Mouse (Mus musculus) embryo, embryonic 10 days (tissue): ENCODE results near the gene Ubr4.

ENCODE experiments used
- DNase-seq: peaks from one replicate; pipeline ENCODE4 v3.0.0-alpha.2; 2015; ENCODE audit warnings: low spot score

Gene Ubr4

DNA sequence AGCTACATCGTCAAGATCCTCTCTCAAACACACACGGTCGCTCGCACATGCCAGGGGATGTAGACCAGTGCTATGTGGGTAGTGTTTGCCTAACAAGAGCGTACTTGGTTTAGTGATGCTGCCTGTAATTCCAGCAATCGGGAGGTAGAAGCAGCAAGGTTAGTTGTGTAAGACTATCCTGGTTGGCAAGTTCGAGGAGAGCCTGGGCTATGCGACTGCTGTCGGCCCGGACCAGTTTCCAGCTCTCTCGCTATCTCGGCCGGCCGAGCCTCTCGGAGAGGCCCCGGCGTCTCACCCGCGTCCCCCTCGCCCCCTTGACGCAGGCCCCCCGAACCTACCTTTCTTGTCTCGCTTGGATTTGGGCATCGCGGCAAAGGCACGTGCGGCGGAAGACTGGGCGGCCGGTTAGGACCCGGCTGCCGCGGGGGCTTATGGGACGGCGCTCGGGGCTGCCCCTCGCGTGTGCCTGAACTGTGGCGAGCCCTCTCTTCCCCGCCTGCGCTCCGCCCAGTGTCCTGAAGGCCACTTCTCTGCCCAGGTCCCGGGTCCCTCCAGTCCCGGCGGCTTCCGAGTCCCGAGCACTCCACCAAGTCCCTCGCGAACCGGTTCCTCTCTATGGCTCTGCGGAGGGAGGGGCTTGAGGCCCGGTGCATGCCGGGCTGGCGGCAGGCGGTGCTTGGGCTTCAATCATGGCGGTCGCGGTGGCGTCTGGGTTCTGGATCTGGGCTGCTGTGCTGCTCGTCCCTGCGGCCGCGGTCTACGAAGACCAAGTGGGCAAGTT is at the start of gene Ubr4, which contains the start of the genes Mrto4 and Emc1:
Ubr4 (plus strand) TSS at position 679 of the 781 bp plus-strand sequence.
Mrto4 (minus strand) TSS at position 646 of the 781 bp plus-strand sequence.
Emc1 (plus strand) TSS at position 657 of the 781 bp plus-strand sequence.
- DNase-seq, result peak; percentile 90

DNA sequence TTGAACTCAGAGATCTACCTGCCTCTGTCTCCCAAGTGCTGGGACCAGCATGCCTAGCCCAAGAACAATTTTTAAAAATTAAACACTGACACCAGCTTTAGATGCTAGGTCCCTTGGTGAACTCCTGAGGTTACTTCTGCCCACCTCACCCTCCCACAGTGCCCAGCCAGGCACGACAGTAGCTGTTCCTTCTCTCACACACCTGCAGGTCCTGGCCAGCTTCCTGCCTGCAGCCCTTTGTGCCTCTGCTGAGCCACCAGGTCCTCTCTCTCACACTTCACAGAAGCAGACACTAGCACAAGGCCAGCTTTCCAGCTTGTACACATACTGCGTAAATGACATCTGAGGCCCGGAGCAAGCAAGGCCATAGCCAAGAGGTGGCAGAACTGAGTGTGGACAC is 46.9 kb upstream of the Ubr4 start:
- no peak for DNase-seq

DNA sequence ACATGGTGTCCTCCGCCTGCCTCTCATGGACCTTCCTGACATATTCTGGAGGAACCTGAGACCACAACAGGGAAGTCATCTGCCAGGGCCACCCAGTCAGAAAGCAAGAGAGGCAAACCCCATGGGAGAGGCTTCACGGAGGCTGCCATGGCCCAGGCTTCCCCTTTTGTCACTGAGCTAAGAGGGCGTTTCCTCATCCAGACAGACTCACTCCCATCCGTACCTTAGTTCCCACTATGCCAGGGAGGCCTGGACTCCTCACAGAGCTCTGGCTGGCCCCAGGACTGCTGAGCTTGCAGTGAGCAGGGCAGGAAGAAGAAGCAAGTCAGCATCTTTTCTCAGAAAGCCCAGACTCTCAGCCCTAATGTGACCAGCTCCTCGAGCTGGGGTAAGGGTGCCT is 44.5 kb upstream of the Ubr4 start:
- no peak for DNase-seq

DNA sequence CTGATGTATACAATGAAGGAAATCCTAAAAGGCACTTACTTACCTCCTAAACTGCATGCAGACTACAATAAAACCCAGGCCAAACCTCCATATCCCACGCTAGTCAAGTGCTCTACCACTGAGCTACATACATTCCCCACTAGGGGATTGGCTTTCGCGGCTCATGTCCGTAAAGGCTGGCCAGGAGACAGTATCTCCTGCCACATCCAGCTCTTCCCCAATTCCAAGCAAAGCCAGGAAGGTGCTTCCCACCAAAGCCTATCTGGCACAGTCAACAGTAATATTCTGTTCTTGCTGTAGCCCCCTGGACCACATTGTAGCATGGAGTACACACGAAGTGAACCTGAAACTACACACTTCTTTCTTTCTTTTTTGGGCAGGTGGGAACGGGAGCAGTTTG is 42.8 kb upstream of the Ubr4 start:
- no peak for DNase-seq

DNA sequence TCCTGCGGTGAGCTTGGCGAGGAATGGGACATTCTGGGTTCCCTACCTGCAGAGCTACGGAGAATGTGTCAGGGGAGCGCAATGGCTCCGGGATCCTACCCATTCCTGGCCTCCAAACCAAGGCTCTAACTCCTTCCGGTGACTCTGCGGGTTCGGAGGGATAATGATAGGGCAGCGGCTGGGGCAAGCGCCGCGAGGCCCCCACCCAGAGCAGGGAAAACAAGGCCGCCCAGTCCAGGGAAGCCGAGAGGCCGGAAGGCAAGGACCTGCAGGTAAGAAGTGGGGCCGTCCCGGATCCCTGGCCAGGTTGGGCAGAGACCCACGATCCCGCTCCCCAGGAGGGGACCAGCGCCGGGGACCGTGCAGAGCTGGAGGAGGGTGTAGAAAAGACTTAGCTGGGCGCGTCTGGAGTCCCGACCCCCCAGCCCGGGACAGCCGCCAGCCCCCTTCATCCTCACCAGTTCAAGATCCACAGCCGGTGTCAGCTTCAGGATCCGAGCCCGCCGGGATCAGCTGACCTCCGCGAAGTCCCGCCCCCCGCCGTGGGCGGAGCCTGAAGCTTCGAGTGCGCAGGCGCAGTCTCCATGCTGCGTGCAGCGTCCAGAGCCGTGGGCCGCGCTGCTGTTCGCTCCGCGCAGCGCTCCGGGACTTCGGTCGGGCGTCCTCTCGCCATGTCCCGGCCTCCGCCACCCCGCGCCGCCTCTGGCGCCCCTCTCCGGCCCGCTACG is 42.1 kb upstream of the Ubr4 start, which contains the start of the genes Pqlc2 and Akr7a5:
Pqlc2 (minus strand) TSS at position 538 of the 728 bp plus-strand sequence.
Akr7a5 (plus strand) TSS at position 574 of the 728 bp plus-strand sequence.
- DNase-seq, result peak; percentile 95

DNA sequence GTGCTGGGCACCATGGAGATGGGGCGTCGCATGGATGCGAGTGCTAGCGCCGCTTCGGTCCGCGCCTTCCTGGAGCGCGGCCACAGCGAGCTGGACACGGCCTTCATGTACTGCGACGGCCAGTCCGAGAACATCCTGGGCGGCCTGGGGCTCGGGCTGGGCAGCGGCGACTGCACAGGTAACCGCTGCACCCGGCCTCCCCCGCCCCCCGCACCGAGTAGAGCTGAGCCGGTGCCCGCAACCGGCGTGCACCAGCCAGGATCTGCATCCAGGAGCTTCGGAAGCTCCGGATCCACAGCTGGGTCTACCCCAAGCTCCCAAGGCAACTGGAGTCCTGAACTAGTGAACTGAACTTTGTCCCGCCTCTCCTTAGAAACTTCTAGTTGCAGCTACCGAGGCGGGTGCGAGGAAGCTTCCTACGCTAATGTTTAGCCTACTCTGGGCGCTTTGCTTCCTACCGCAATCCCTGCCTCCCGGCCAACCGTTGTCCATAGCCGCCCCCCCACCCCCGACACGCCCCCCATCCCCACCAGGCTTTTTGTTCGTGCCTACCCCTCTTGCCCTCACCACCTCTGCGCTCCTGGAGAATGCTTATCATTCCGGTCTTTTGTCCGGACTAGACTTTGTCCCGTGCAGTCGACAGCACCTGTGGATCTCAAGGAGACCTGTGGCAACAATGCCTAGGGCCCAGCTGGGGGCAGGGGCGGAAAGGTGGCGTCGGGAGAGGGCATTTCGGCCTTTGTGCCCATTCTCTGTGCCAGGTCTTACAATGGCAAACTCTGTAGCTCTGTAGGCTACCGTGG is 41.3 kb upstream of the Ubr4 start:
- DNase-seq, result peak; percentile 27

DNA sequence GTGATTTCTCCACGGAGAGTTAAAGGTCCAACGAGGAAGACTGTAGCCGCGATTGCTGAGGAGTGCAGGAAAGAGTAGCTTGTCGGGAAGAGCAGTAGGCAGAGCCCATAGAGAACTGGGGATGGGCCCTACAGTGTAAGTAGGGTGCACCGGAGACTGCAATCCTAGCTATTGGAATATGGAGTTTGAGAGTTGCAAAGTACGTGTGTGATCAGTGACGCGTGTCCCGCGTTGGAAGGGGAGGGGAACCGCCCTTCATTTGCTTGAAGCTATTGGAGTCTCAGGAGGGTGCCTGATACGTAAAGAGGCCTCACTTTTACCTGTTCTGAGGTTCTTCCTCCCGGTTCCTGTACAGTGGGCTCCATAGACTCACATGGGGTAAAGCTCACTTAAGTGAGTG is 40.7 kb upstream of the Ubr4 start:
- DNase-seq, result no peak

DNA sequence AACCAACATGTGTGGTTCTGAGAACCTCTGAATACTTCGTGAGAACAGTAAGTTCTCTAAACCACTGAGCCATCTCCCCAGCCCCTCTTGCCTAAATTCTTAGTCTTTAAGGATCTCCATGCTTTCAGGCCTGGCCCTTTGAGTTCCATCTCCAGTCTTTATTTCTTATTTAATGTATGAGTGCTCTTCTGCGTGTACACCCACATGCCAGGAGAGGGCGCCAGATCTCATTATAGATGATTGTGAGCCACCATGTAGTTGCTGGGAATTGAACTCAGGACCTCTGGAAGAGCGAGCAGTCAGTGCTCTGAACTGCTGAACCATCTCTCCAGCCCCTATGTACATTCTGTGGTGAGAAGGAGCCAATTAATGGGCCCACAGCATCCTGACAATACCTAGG is 39.8 kb upstream of the Ubr4 start:
- DNase-seq, result peak; percentile 71

DNA sequence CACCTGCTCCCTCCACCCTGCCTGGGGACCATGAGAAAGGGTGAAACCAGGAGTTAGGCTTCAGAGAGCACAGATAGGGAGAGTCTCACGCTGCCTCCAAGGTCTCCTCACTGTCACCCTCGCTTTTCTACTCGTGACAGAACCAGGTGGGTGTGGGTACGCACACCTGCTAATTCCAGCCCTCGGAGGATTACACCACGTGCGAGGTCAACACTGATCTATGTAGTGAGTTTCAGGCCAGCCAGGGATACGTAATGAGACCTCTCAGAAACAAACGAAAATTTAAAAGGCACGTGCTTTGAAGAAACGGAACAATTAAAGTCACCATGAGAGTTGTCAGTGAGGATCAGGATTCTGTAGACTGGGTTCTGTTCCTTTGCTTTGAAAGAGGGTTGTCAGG is 34.0 kb upstream of the Ubr4 start:
- DNase-seq, result no peak

DNA sequence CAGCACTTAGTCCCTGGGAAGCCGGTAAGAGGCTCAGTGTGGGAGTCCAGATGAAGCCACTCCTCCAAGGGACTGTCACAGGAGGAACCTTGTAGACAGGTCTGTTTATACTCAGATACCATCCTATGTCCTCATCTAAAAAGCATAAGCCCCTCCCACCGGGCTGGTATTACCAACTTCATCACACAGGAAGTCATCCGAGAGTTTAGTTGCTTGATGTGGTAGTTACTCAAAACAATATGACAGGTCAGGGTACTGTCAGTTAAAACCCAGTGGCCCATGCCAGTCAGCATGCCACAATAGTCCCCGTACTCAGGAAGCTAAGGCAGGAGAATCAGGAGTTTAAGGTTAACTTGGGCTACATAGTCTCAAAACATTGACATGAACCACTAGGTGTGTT is 32.7 kb upstream of the Ubr4 start:
- no peak for DNase-seq

DNA sequence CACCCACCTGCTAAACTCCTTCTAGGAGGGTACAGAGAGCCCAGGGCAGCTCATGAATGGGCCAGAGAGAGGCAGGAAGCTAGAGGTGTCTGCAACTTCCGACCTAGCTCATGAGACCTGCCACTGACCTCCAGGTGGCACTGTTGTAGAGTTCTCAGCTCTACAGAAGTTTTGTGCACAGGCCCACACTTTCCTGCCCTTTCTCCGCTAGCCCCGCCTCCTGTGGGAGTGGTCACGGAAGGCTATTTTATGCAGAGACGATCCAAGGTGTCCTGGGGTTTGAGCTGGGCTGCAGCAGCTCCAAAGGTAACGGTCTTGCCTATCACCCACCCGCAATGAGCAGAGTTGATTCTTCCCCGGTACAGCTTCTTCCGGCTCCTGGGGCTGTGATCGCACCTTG is 21.8 kb upstream of the Ubr4 start:
- peak; percentile 93 for DNase-seq

DNA sequence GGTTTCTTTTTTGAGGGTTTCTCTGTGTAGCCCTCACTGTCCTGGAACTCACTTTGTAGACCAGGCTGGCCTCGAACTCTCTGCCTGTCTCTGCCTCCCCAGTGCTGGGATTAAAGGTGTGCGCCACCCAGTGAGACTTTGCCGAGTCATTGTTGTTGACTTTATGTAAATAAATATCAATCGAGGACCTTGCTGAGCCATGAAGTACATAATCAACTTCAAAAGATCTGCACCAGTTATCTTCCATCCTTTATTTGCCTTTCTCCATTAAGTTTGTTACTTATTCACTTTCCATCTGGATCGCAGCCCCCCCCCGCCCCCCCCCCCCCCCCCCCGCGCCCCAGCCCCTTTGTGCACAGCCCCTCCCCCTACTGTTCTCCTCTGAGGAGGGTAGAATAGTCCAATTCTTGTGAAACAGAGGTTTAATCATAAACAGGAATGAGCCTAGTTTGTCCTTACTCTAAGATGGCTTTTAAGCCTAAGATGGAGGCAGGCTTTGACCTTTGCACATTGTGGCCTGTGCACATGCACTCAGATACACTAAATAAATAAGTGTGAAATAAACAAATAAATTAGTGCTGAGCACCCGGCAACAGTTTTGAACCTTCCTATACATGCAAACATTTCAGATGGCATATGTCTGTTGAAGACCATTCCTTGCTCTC is 17.6 kb upstream of the Ubr4 start:
- no peak for DNase-seq

DNA sequence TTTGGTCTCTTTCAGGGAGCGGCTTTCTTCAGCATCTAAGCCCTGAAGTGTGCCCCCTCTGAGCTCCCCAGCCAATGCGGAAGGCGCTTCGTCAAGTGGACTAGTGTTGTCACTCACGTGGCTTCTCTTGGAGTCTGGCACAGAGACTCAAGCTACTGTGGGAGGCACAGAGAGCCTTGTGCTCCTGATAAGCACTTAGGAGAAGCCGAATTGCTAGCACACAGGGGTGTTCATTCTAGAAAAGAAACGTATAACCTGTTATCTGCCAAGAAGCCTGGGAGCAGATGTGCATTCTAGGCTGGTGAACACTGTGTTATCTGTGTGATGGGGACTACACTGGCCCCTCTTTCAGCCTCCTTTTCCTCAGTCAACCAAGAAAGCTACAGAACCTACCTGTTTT is 16.9 kb upstream of the Ubr4 start:
- DNase-seq, result peak; percentile 12

DNA sequence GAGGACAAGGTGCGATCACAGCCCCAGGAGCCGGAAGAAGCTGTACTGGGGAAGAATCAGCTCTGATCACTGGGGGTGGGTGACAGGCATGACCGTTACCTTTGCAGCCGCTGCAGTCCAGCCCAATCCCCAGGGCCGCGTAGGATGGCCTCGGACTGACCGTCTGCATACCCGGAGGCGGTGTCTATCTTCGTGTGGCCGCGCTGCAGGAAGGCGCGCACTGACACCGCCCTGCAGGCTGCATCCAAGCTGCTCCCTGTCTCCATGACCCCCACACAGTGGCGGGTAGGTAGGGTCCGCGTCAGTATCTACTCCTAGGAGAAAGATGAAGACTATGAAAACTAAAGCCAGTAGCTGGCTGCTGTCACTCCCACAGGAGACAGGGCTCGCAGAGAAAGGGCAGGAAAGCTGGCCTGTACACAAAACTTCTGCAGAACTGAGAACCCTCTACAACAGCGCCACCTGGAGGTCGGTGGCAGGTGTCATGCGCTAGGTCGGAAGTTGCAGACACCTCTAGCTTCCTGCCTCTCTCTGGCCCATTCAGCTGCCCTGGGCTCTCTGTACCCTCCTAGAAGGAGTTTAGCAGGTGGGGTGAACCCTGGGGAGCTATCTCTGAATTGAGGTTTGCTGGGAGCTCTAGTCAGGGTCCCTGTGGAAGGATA is 15.5 kb upstream of the Ubr4 start:
- DNase-seq, result peak; percentile 90

DNA sequence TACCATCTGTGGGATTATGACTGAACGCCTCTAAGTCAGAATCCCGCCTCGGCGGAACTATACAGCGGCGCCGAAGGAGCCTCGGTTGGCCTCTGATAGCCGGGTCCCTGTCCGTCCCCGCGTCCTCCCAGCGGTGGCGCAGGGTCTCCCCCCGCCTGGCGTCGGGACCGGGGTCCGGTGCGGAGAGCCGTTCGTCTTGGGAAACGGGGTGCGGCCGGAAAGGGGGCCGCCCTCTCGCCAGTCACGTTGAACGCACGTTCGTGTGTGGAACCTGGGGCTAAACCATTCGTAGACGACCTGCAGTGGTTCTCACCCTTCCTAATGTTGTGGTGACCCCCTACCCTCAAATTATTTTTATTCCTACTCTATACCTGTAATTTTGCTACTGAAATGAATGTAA is 14.3 kb upstream of the Ubr4 start:
- DNase-seq, result no peak

DNA sequence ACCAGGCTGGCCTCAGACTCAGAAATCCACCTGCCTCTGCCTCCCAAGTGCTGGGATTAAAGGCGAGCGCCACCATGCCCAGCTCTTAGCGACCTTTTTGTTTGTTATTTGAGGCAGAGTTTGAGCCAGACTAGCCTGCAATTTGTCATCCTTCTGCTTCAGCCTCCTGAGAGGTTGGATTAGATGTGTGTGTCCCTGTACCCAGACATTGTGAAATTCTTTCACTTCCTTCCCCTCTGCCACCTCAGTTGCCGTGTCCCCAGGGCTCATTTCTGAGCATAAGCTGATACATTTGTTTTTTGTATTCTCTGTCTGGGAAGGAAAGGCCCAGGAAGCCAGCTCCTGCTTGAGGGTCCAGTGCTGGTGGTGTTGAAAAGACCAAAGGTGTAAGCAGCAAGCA is 11.6 kb upstream of the Ubr4 start:
- DNase-seq, result no peak

DNA sequence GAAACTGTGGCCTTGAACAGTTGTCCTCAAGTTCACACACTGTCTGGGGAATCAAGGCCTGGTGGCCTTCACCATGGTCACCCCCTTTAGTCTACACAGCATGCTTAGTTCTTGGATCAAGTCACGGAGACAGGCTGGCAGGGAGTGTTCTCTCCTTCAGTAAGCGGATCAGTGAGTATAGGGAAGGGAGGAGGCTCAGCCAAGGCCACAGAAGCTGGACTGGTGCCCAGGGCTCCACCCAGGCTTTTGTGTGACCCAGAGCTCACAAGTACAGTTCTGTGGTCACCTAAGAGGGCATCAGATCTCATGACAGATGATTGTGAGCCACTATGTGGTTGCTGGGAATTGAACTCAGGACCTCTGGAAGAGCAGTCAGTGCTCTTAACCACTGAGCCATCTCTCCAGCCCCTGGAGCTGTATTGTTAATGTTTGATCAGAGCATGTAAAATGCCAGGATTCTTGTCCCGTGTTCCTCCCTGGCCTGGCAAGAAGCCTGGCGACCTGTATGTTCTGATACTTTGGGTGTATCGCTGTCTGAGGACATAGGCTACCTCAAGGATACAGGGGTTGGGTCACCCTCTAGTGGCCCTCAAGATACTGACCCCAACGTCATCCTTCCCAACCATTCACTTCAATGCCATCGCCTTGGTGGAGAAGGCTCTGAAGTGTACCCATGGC is 10.7 kb upstream of the Ubr4 start:
- no peak for DNase-seq

DNA sequence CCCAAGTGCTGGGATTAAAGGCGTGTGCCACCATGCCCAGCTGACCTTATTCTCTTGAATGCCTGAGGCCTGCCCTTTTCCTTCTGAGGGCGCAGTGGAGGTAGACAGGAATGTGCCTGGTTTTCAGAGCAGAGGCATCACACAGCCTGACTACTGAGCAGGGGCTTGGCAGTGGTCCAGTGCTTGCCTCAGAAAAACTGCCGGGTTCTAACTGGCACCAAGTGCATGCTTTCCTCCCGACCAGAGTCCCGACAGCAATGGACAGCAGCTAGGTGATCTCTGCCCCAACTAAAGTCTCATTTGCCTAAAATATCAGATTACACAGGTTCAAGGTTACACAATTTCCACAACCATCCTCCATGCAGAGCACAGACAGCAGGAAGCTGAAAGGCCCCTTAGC is 8.7 kb upstream of the Ubr4 start:
- DNase-seq, result no peak

DNA sequence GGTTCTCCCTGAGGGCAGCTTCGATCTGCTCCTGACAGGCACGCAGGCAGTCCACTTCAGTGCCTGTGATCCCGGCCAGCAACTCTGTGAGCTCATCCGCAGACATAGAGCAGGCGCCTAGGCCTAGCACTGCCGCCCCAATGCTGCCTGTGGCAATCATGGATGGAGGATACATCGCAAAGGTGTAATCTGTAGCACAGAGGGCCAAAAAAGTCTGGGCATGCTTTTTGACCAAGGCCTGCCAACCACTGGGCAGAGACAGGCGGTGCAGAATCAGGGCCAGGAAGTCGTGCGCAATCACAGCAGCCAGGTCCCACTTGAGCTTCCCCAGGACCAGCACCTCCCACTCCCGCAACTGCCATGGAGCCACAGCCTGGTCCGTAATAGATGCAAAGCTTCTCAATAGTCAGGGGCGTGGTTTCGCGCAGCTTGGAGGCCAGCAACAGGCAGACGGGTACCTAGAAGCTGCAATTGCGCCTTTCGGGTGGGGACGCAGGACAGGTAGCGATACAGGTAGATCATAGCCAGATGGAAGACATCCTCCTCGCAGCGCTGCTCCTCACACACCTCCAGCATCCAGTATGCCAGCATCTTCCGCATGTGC is 6.9 kb upstream of the Ubr4 start:
- DNase-seq, result no peak

DNA sequence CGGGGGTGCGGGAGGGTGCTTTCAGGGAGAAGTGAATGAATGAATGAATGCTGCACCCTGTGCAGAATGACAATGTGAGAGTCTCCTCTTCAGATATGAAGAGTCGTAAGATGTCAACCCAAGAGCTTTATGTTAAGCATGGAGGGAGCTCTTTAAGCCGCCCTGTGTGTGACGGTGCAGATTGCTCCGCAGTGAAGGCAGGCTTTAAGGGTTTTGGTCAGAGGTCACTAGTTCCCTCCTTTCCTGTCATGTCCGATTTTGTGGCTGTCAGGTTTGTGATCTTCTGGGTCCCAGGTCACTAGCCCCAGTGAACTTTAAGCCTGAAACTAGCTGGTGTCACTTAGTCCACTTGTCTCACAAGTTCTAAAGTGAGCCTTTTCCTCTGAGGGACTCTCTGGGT is 423 bp downstream of the Ubr4 start:
- peak; percentile 18 for DNase-seq
